Mouse (Mus musculus): ENCODE data around the gene Mipol1. TPM values are rescaled to one million over a fixed set of nuclear protein-coding genes. Genes with fewer than 3 reads are reported as not detected.

Gene Mipol1
- 4.8 and 6.7 TPM in 2 replicates for total RNA-seq (2014; rRNA removed)
- polyA plus RNA-seq (2012; rRNA removed), result 0.77 and 0.97 TPM in 2 replicates

GRCm38 (mm10) chr12:57230192-57230706 is at the start of gene Mipol1, which contains the start of gene Prps1l3:
Mipol1 (plus strand) TSS chr12:57230427.
Prps1l3 (plus strand) TSS chr12:57230412.
- Histone ChIP-seq H3K9ac (ENCODE audit: low read depth, low read length) (peak within 1 kb of the TSS; percentile 86), H3K79me2 (ENCODE audit: control insufficient read depth, insufficient read depth, low read length) (no peaks in the 10 kb centered on the region; the same call in 1 of the 2 replicates), H3K27ac (replicated peaks; ENCODE audit: insufficient read depth, low read depth, low read length) (peak within 1 kb of the TSS; percentile 86), H3K4me3 (ENCODE audit: insufficient read depth, low read depth, low read length) (peak within 1 kb of the TSS; percentile 83), H3K36me3 (ENCODE audit: control insufficient read depth, insufficient read depth, low read length) (no peaks in the 10 kb centered on the region), H3K4me1 (ENCODE audit: control insufficient read depth, insufficient read depth, low read length) (peaks cover 4% of the 10 kb centered on the region; the same call in 1 of the 2 replicates), H3K27me3 (ENCODE audit: control insufficient read depth, insufficient read depth, low read length) (no peaks in the 10 kb centered on the region)
- 1% methylated on average over 58 of the region's 58 CpGs for WGBS
- DNase-seq (ENCODE audit: extremely low read depth, low read depth, low spot score), result peak; percentile 80
- TF ChIP-seq POLR2A (IDR thresholded peaks at IDR 0.05; ENCODE audit: extremely low read depth, insufficient read depth, low read length) (peak; percentile 52; the same call in 1 of the 2 replicates), CTCF (IDR thresholded peaks at IDR 0.05; ENCODE audit: low read depth, low read length) (no peak)

GRCm38 (mm10) chr12:57184401-57185147 is 45.7 kb upstream of the Mipol1 start:
- no peak overlapping the region for H3K9ac ChIP-seq (ENCODE audit: low read depth, low read length)
- H3K4me1 ChIP-seq (ENCODE audit: control insufficient read depth, insufficient read depth, low read length), result no peaks in the 10 kb centered on the region

GRCm38 (mm10) chr12:57185475-57185874 is 44.8 kb upstream of the Mipol1 start:
- WGBS, result 3% methylated on average over 1 of the region's 1 CpGs
- no peaks in the 10 kb centered on the region for H3K4me1 ChIP-seq (ENCODE audit: control insufficient read depth, insufficient read depth, low read length)
- H3K27ac ChIP-seq (replicated peaks; ENCODE audit: insufficient read depth, low read depth, low read length), result no peak overlapping the region
- peak; percentile 34 for DNase-seq (ENCODE audit: extremely low read depth, low read depth, low spot score)
- no peaks in the 10 kb centered on the region for H3K27me3 ChIP-seq (ENCODE audit: control insufficient read depth, insufficient read depth, low read length)
- no peak overlapping the region for H3K4me3 ChIP-seq (ENCODE audit: insufficient read depth, low read depth, low read length)
- no peaks in the 10 kb centered on the region for H3K36me3 ChIP-seq (ENCODE audit: control insufficient read depth, insufficient read depth, low read length)
- peak; percentile 49 for TF ChIP-seq CTCF (IDR thresholded peaks at IDR 0.05; ENCODE audit: low read depth, low read length)
- no peak for TF ChIP-seq POLR2A (IDR thresholded peaks at IDR 0.05; ENCODE audit: extremely low read depth, insufficient read depth, low read length)
- no peak overlapping the region for H3K9ac ChIP-seq (ENCODE audit: low read depth, low read length)
- H3K79me2 ChIP-seq (ENCODE audit: control insufficient read depth, insufficient read depth, low read length), result no peaks in the 10 kb centered on the region; the same call in 1 of the 2 replicates

More at GRCm38 (mm10) chr12:57184401-57185147, 45.7 kb upstream of the Mipol1 start:
- Histone ChIP-seq H3K36me3 (ENCODE audit: control insufficient read depth, insufficient read depth, low read length) (no peaks in the 10 kb centered on the region), H3K27ac (replicated peaks; ENCODE audit: insufficient read depth, low read depth, low read length) (no peak overlapping the region), H3K4me3 (ENCODE audit: insufficient read depth, low read depth, low read length) (no peak overlapping the region), H3K79me2 (ENCODE audit: control insufficient read depth, insufficient read depth, low read length) (no peaks in the 10 kb centered on the region; the same call in 1 of the 2 replicates), H3K27me3 (ENCODE audit: control insufficient read depth, insufficient read depth, low read length) (no peaks in the 10 kb centered on the region)
- TF ChIP-seq CTCF (IDR thresholded peaks at IDR 0.05; ENCODE audit: low read depth, low read length) (no peak), POLR2A (IDR thresholded peaks at IDR 0.05; ENCODE audit: extremely low read depth, insufficient read depth, low read length) (no peak)
- WGBS, result 74% methylated on average over 2 of the region's 2 CpGs
- DNase-seq (ENCODE audit: extremely low read depth, low read depth, low spot score), result no peak

- no peaks in the 10 kb centered on the region for H3K27me3 ChIP-seq (ENCODE audit: control insufficient read depth, insufficient read depth, low read length)
- TF ChIP-seq POLR2A (IDR thresholded peaks at IDR 0.05; ENCODE audit: extremely low read depth, insufficient read depth, low read length), result no peak
- TF ChIP-seq CTCF (IDR thresholded peaks at IDR 0.05; ENCODE audit: low read depth, low read length), result no peak
- H3K4me3 ChIP-seq (ENCODE audit: insufficient read depth, low read depth, low read length), result no peak overlapping the region
- H3K9ac ChIP-seq (ENCODE audit: low read depth, low read length), result no peak overlapping the region
- H3K4me1 ChIP-seq (ENCODE audit: control insufficient read depth, insufficient read depth, low read length), result no peaks in the 10 kb centered on the region
- H3K27ac ChIP-seq (replicated peaks; ENCODE audit: insufficient read depth, low read depth, low read length), result no peak overlapping the region
- no peaks in the 10 kb centered on the region for H3K36me3 ChIP-seq (ENCODE audit: control insufficient read depth, insufficient read depth, low read length)
- WGBS, result 87% methylated on average over 2 of the region's 2 CpGs
- H3K79me2 ChIP-seq (ENCODE audit: control insufficient read depth, insufficient read depth, low read length), result no peaks in the 10 kb centered on the region; the same call in 1 of the 2 replicates
- no peak for DNase-seq (ENCODE audit: extremely low read depth, low read depth, low spot score)
Observed at GRCm38 (mm10) chr12:57186126-57186525, 44.1 kb upstream of the Mipol1 start.

GRCm38 (mm10) chr12:57187032-57187431 is 43.2 kb upstream of the Mipol1 start:
- no peaks in the 10 kb centered on the region; the same call in 1 of the 2 replicates for H3K79me2 ChIP-seq (ENCODE audit: control insufficient read depth, insufficient read depth, low read length)
- H3K27ac ChIP-seq (replicated peaks; ENCODE audit: insufficient read depth, low read depth, low read length), result no peak overlapping the region
- WGBS, result 91% methylated on average over 4 of the region's 4 CpGs

More at GRCm38 (mm10) chr12:57187032-57187431, 43.2 kb upstream of the Mipol1 start:
- no peak for TF ChIP-seq POLR2A (IDR thresholded peaks at IDR 0.05; ENCODE audit: extremely low read depth, insufficient read depth, low read length)
- no peak for TF ChIP-seq CTCF (IDR thresholded peaks at IDR 0.05; ENCODE audit: low read depth, low read length)
- no peaks in the 10 kb centered on the region for H3K27me3 ChIP-seq (ENCODE audit: control insufficient read depth, insufficient read depth, low read length)
- H3K4me3 ChIP-seq (ENCODE audit: insufficient read depth, low read depth, low read length), result no peak overlapping the region
- no peaks in the 10 kb centered on the region for H3K4me1 ChIP-seq (ENCODE audit: control insufficient read depth, insufficient read depth, low read length)
- H3K9ac ChIP-seq (ENCODE audit: low read depth, low read length), result no peak overlapping the region
- H3K36me3 ChIP-seq (ENCODE audit: control insufficient read depth, insufficient read depth, low read length), result no peaks in the 10 kb centered on the region
- DNase-seq (ENCODE audit: extremely low read depth, low read depth, low spot score), result no peak
